Mouse (Mus musculus) hindbrain, embryonic 11.5 days (tissue): ENCODE data around the gene Efcab11. TPM values are rescaled to one million over a fixed set of nuclear protein-coding genes. Genes with fewer than 3 reads are reported as not detected.
"Not testable (repeated sequence)": the region's sequence is repeated elsewhere in the genome, so short reads cannot be mapped to it uniquely, and the experiment has no call there.

Source experiments
- ATAC-seq: fragments of 200-750 bp; cut with Nextera tagmentation; 2 replicates; pipeline ENCODE4 v1.8.0; 2017; ENCODE audit warnings: mild to moderate bottlenecking, moderate TSS enrichment, moderate library complexity; ENCODE audit not compliant: low FRiP score
- DNase-seq: peaks from one replicate; pipeline ENCODE4 v3.0.0-alpha.2; 2015; ENCODE audit warnings: low spot score
- H3K27ac ChIP-seq: fragments of 300-500 bp; sonication (generic); 2 replicates; pipeline ENCODE4 v1.5.1; 2014; ENCODE audit warnings: mild to moderate bottlenecking, low read depth, low read length
- H3K27me3 ChIP-seq: fragments of 300-500 bp; sonication (generic); 2 replicates; pipeline ENCODE4 v1.6.1; 2014; ENCODE audit warnings: mild to moderate bottlenecking, low read length, moderate library complexity, mixed read lengths; ENCODE audit not compliant: control insufficient read depth, insufficient read depth
- H3K36me3 ChIP-seq: fragments of 300-500 bp; sonication (generic); 2 replicates; pipeline ENCODE4 v1.6.1; 2014; ENCODE audit warnings: mild to moderate bottlenecking, low read length, moderate library complexity, mixed read lengths; ENCODE audit not compliant: control insufficient read depth, insufficient read depth
- H3K4me1 ChIP-seq: fragments of 300-500 bp; sonication (generic); replicated peaks from 2 replicates; pipeline ENCODE4 v1.6.1; 2014; ENCODE audit warnings: low read length, mixed read lengths; ENCODE audit not compliant: control insufficient read depth, insufficient read depth
- H3K4me2 ChIP-seq: fragments of 300-500 bp; sonication (generic); replicated peaks from 2 replicates; pipeline ENCODE4 v1.6.1; 2014; ENCODE audit warnings: mild to moderate bottlenecking, low read depth, low read length
- H3K4me3 ChIP-seq: fragments of 300-500 bp; sonication (generic); 2 replicates; pipeline ENCODE4 v1.5.1; 2014; ENCODE audit warnings: low read depth, low read length
- H3K9ac ChIP-seq: fragments of 300-500 bp; sonication (generic); 2 replicates; pipeline ENCODE4 v1.6.1; 2014; ENCODE audit warnings: low read depth, low read length
- H3K9me3 ChIP-seq: fragments of 300-500 bp; sonication (generic); 2 replicates; pipeline ENCODE4 v1.6.1; 2016; ENCODE audit warnings: low read length; ENCODE audit not compliant: control insufficient read depth
- WGBS: fragments of 180-500 bp; shearing (Covaris S2); extraction: QIAGEN DNeasy Blood & Tissue Kit; methylation state at CpG from one replicate; pipeline ENCODE4 v1.1.7; 2014; 5-methylcytosine and 5-hydroxymethylcytosine counted together
- polyA plus RNA-seq: library from polyadenylated mRNA; unstranded; fragments of >200 nt; fragmentation: Nextera tagmentation; extraction: Ambion mirVana; gene quantifications from 2 replicates; pipeline ENCODE4 v1.2.1, GENCODE M21; 2014

Gene Efcab11
- polyA plus RNA-seq, 1 experiment from 2014 or later, result 25.6 TPM

GRCm38 (mm10) chr12:99807891-99808290 is 76.3 kb downstream of the Efcab11 start:
- DNase-seq (no peak), ATAC-seq (no peak)
- Histone ChIP-seq H3K9me3 (no peaks in the 10 kb centered on the region), H3K9ac (no peak overlapping the region), H3K27me3 (no peaks in the 10 kb centered on the region), H3K4me1 (no peaks in the 10 kb centered on the region), H3K36me3 (no peaks in the 10 kb centered on the region), H3K4me2 (no peak overlapping the region), H3K27ac (no peak overlapping the region), H3K4me3 (no peak overlapping the region)
- WGBS, result 92% methylated on average over 5 of the region's 5 CpGs

GRCm38 (mm10) chr12:99806741-99807140 is 77.5 kb downstream of the Efcab11 start:
- not testable (repeated sequence) for H3K9ac ChIP-seq, H3K27ac ChIP-seq, ATAC-seq, H3K36me3 ChIP-seq, H3K27me3 ChIP-seq, DNase-seq, H3K4me1 ChIP-seq, H3K4me2 ChIP-seq, H3K9me3 ChIP-seq, H3K4me3 ChIP-seq
- WGBS, result 93% methylated on average over 7 of the region's 7 CpGs

- Histone ChIP-seq H3K27ac (no peak overlapping the region), H3K4me2 (no peak overlapping the region), H3K4me1 (no peaks in the 10 kb centered on the region), H3K4me3 (no peak overlapping the region), H3K27me3 (no peaks in the 10 kb centered on the region), H3K36me3 (no peaks in the 10 kb centered on the region), H3K9me3 (no peaks in the 10 kb centered on the region), H3K9ac (no peak overlapping the region)
- DNase-seq, result no peak
- WGBS, result 76% methylated on average over 2 of the region's 2 CpGs
- no peak for ATAC-seq
Measured at GRCm38 (mm10) chr12:99795921-99796320, 88.3 kb downstream of the Efcab11 start.

GRCm38 (mm10) chr12:99794792-99795620 is 89.2 kb downstream of the Efcab11 start:
- WGBS, result 82% methylated on average over 7 of the region's 7 CpGs
- Histone ChIP-seq H3K36me3 (no peaks in the 10 kb centered on the region), H3K4me1 (no peaks in the 10 kb centered on the region), H3K9ac (no peak overlapping the region), H3K27me3 (no peaks in the 10 kb centered on the region), H3K4me2 (no peak overlapping the region), H3K27ac (no peak overlapping the region), H3K4me3 (no peak overlapping the region), H3K9me3 (no peaks in the 10 kb centered on the region)
- no peak for ATAC-seq
- DNase-seq, result no peak

- Histone ChIP-seq H3K9me3 (no peaks in the 10 kb centered on the region), H3K27me3 (no peaks in the 10 kb centered on the region), H3K9ac (no peak overlapping the region), H3K4me2 (no peak overlapping the region), H3K4me3 (no peak overlapping the region), H3K4me1 (no peaks in the 10 kb centered on the region), H3K36me3 (no peaks in the 10 kb centered on the region), H3K27ac (no peak overlapping the region)
- ATAC-seq, result no peak
- no peak for DNase-seq
- WGBS, result 86% methylated on average over 4 of the region's 4 CpGs
Measured at GRCm38 (mm10) chr12:99794158-99794515, 90.1 kb downstream of the Efcab11 start.

- Histone ChIP-seq H3K9ac (no peak overlapping the region), H3K9me3 (no peaks in the 10 kb centered on the region), H3K27me3 (no peaks in the 10 kb centered on the region), H3K27ac (no peak overlapping the region), H3K4me1 (no peaks in the 10 kb centered on the region), H3K4me3 (no peak overlapping the region), H3K4me2 (no peak overlapping the region), H3K36me3 (no peaks in the 10 kb centered on the region)
- ATAC-seq (no peak), DNase-seq (no peak)
- WGBS, result 66% methylated on average over 10 of the region's 10 CpGs
Measured at GRCm38 (mm10) chr12:99793465-99794157, 90.6 kb downstream of the Efcab11 start.

- Histone ChIP-seq H3K4me1 (no peaks in the 10 kb centered on the region), H3K9me3 (no peaks in the 10 kb centered on the region), H3K27me3 (no peaks in the 10 kb centered on the region), H3K36me3 (no peaks in the 10 kb centered on the region), H3K9ac (no peak overlapping the region), H3K4me2 (no peak overlapping the region), H3K27ac (no peak overlapping the region), H3K4me3 (no peak overlapping the region)
- 79% methylated on average over 5 of the region's 5 CpGs for WGBS
- no peak for ATAC-seq
- DNase-seq, result no peak
Measured at GRCm38 (mm10) chr12:99789283-99789960, 94.8 kb downstream of the Efcab11 start.

GRCm38 (mm10) chr12:99781774-99782173 is 102.5 kb downstream of the Efcab11 start:
- Histone ChIP-seq H3K36me3 (no peaks in the 10 kb centered on the region), H3K4me2 (no peak overlapping the region), H3K4me3 (no peak overlapping the region), H3K9me3 (no peaks in the 10 kb centered on the region), H3K27ac (no peak overlapping the region), H3K9ac (no peak overlapping the region), H3K4me1 (no peaks in the 10 kb centered on the region), H3K27me3 (no peaks in the 10 kb centered on the region)
- DNase-seq (no peak), ATAC-seq (no peak)
- 88% methylated on average over 5 of the region's 5 CpGs for WGBS
